Mouse (Mus musculus) CH12.LX (cell line): Measurements from ENCODE around the gene Cabin1. TPM values are rescaled to one million over a fixed set of nuclear protein-coding genes. Genes with fewer than 3 reads are reported as not detected.

Source experiments
- DNase-seq: peaks from one replicate; pipeline ENCODE4 v3.0.0-alpha.2; 2013; ENCODE audit errors: extremely low read depth
- H3K27ac ChIP-seq: 2 replicates; pipeline ENCODE4 v1.5.1; 2012; ENCODE audit warnings: low read depth, mild to moderate bottlenecking, control low read depth, moderate library complexity; ENCODE audit not compliant: insufficient read depth
- H3K27me3 ChIP-seq: replicated peaks from 2 replicates; pipeline ENCODE3; 2012; ENCODE audit warnings: inconsistent platforms
- H3K36me3 ChIP-seq, 2 experiments: replicated peaks in 1 of 2; 2 replicates each; pipeline versions ENCODE3 to v1.6.1; 2012; ENCODE audit warnings: inconsistent platforms in 1 of 2, low read length in 1 of 2, mild to moderate bottlenecking in 1 of 2, mixed read lengths in 1 of 2, moderate library complexity in 1 of 2; ENCODE audit not compliant: control insufficient read depth in 1 of 2, insufficient read depth in 1 of 2
- H3K4me1 ChIP-seq, 2 experiments: 2 replicates each; pipeline ENCODE4 v1.6.1; 2012; ENCODE audit warnings: inconsistent platforms in 1 of 2, moderate library complexity in 1 of 2; ENCODE audit not compliant: insufficient read depth in 2 of 2, control insufficient read depth in 1 of 2
- H3K4me2 ChIP-seq: 2 replicates; pipeline ENCODE4 v1.6.1; 2012; ENCODE audit warnings: low read depth, mild to moderate bottlenecking, control low read depth; ENCODE audit not compliant: poor library complexity, insufficient read depth, severe bottlenecking
- H3K4me3 ChIP-seq, 3 experiments: fragments of 150-350 bp in 1 of 3; sonication (generic) in 1 of 3; replicated peaks in 1 of 3; 2 replicates each; pipeline versions ENCODE3 to v1.5.1; 2011 to 2012; ENCODE audit warnings: low read depth in 2 of 3, low read length in 2 of 3, mild to moderate bottlenecking in 2 of 3, moderate library complexity in 2 of 3, control low read depth in 1 of 3, improper control_type of control experiment in 1 of 3, inconsistent platforms in 1 of 3, mixed read lengths in 1 of 3; ENCODE audit not compliant: poor library complexity in 1 of 3
- H3K79me2 ChIP-seq: replicated peaks from 2 replicates; pipeline ENCODE4 v1.6.1; 2012; ENCODE audit warnings: mild to moderate bottlenecking, moderate library complexity; ENCODE audit not compliant: control insufficient read depth, poor library complexity, insufficient read depth, severe bottlenecking; ENCODE audit errors: extremely low read depth
- H3K9ac ChIP-seq: 2 replicates; pipeline ENCODE4 v1.6.1; 2012; ENCODE audit warnings: low read depth, mild to moderate bottlenecking, control low read depth, moderate library complexity; ENCODE audit not compliant: insufficient read depth
- H3K9me3 ChIP-seq: replicated peaks from 2 replicates; pipeline ENCODE3; 2012; ENCODE audit warnings: low read length, inconsistent platforms, mixed read lengths
- BHLHE40 ChIP-seq: IDR thresholded peaks from 2 replicates; pipeline ENCODE4 v1.6.1; 2011; ENCODE audit warnings: mild to moderate bottlenecking, low read depth, low read length, improper control_type of control experiment
- CHD2 ChIP-seq: IDR thresholded peaks from 2 replicates; pipeline ENCODE4 v1.6.1; 2011; ENCODE audit warnings: low read length, improper control_type of control experiment
- CTCF ChIP-seq, 2 experiments: IDR thresholded peaks in 1 of 2; conservative IDR thresholded peaks in 1 of 2; 2 replicates each; pipeline ENCODE4 v1.5.1; 2011 to 2012; ENCODE audit warnings: low read depth in 2 of 2, low read length in 2 of 2, improper control_type of control experiment in 1 of 2, inconsistent platforms in 1 of 2, mild to moderate bottlenecking in 1 of 2, moderate library complexity in 1 of 2
- E2F4 ChIP-seq: IDR thresholded peaks from 2 replicates; pipeline ENCODE4 v1.6.1; 2011; ENCODE audit warnings: low read depth, low read length, improper control_type of control experiment; ENCODE audit not compliant: insufficient replicate concordance
- EP300 ChIP-seq: IDR thresholded peaks from 2 replicates; pipeline ENCODE4 v1.6.1; 2011; ENCODE audit warnings: low read length, improper control_type of control experiment
- GABPA ChIP-seq: IDR thresholded peaks from 2 replicates; pipeline ENCODE4 v1.6.1; 2012; ENCODE audit warnings: low read depth, low read length, improper control_type of control experiment, inconsistent platforms; ENCODE audit not compliant: insufficient replicate concordance
- HCFC1 ChIP-seq: IDR thresholded peaks from 2 replicates; pipeline ENCODE4 v1.6.1; 2012; ENCODE audit warnings: low read depth, mild to moderate bottlenecking, inconsistent platforms, low read length, improper control_type of control experiment
- IRF4 ChIP-seq: IDR thresholded peaks from 2 replicates; pipeline ENCODE4 v1.6.1; 2014; ENCODE audit warnings: low read depth, mild to moderate bottlenecking, inconsistent platforms, low read length, improper control_type of control experiment
- JUN ChIP-seq: IDR thresholded peaks from 2 replicates; pipeline ENCODE4 v1.6.1; 2011; ENCODE audit warnings: low read depth, mild to moderate bottlenecking, low read length, improper control_type of control experiment, moderate library complexity; ENCODE audit not compliant: insufficient read depth
- KAT2A ChIP-seq: IDR thresholded peaks from 2 replicates; pipeline ENCODE4 v1.6.1; 2012; ENCODE audit warnings: low read length, improper control_type of control experiment, inconsistent platforms; ENCODE audit not compliant: insufficient replicate concordance
- MAZ ChIP-seq: IDR thresholded peaks from 2 replicates; pipeline ENCODE4 v1.6.1; 2012; ENCODE audit warnings: low read depth, mild to moderate bottlenecking, inconsistent platforms, low read length, improper control_type of control experiment, moderate library complexity
- MEF2A ChIP-seq: IDR thresholded peaks from 2 replicates; pipeline ENCODE4 v1.6.1; 2014; ENCODE audit warnings: low read depth, mild to moderate bottlenecking, inconsistent platforms, low read length, improper control_type of control experiment, borderline replicate concordance
- MXI1 ChIP-seq: IDR thresholded peaks from 2 replicates; pipeline ENCODE4 v1.6.1; 2011; ENCODE audit warnings: mild to moderate bottlenecking, low read depth, low read length, improper control_type of control experiment
- MYC ChIP-seq: IDR thresholded peaks from 2 replicates; pipeline ENCODE4 v1.6.1; 2011; ENCODE audit warnings: low read depth, mild to moderate bottlenecking, improper control_type of control experiment, low read length
- NELFE ChIP-seq: IDR thresholded peaks from 2 replicates; pipeline ENCODE4 v1.6.1; 2011; ENCODE audit warnings: low read depth, low read length, improper control_type of control experiment
- NRF1 ChIP-seq: IDR thresholded peaks from 2 replicates; pipeline ENCODE4 v1.6.1; 2014; ENCODE audit warnings: low read depth, mild to moderate bottlenecking, inconsistent platforms, low read length, improper control_type of control experiment, moderate library complexity
- PAX5 ChIP-seq: IDR thresholded peaks from 2 replicates; pipeline ENCODE4 v1.6.1; 2012; ENCODE audit warnings: low read length, inconsistent platforms, mixed read lengths
- POLR2A ChIP-seq: IDR thresholded peaks from 2 replicates; pipeline ENCODE4 v1.6.1; 2011; ENCODE audit warnings: low read depth, mild to moderate bottlenecking, improper control_type of control experiment, low read length
- RAD21 ChIP-seq: IDR thresholded peaks from 2 replicates; pipeline ENCODE4 v1.6.1; 2011; ENCODE audit warnings: low read depth, mild to moderate bottlenecking, low read length, improper control_type of control experiment, moderate library complexity
- RCOR1 ChIP-seq: conservative IDR thresholded peaks from 2 replicates; pipeline ENCODE4 v1.6.1; 2012; ENCODE audit warnings: low read depth, mild to moderate bottlenecking, inconsistent platforms, low read length, improper control_type of control experiment
- SIN3A ChIP-seq: IDR thresholded peaks from 2 replicates; pipeline ENCODE4 v1.6.1; 2012; ENCODE audit warnings: low read length, improper control_type of control experiment, inconsistent platforms
- SMC3 ChIP-seq: IDR thresholded peaks from 2 replicates; pipeline ENCODE4 v1.6.1; 2011; ENCODE audit warnings: low read depth, low read length, improper control_type of control experiment
- TBP ChIP-seq: conservative IDR thresholded peaks from 2 replicates; pipeline ENCODE4 v1.6.1; 2011; ENCODE audit warnings: low read depth, low read length, improper control_type of control experiment
- UBTF ChIP-seq: IDR thresholded peaks from 2 replicates; pipeline ENCODE4 v1.6.1; 2012; ENCODE audit warnings: low read depth, mild to moderate bottlenecking, inconsistent platforms, low read length, improper control_type of control experiment, moderate library complexity
- ZC3H11A ChIP-seq: IDR thresholded peaks from 2 replicates; pipeline ENCODE4 v1.6.1; 2012; ENCODE audit warnings: low read depth, mild to moderate bottlenecking, inconsistent platforms, low read length, improper control_type of control experiment
- ZKSCAN1 ChIP-seq: IDR thresholded peaks from 2 replicates; pipeline ENCODE4 v1.6.1; 2012; ENCODE audit warnings: low read depth, inconsistent platforms, low read length, improper control_type of control experiment, borderline replicate concordance
- ZNF384 ChIP-seq: IDR thresholded peaks from 2 replicates; pipeline ENCODE4 v1.6.1; 2012; ENCODE audit warnings: low read depth, low read length, improper control_type of control experiment, inconsistent platforms
- dilution Hi-C: fragments of 300-500 bp; cut with MboI; formaldehyde crosslinking; loops from 2 replicates; pipeline ENCODE4 v1.14.3; 2020; ENCODE audit warnings: low sequenced_read_pairs; ENCODE audit not compliant: extremely low pct_unique_long_range_greater_than_20kb, extremely low pct_ligation_motif_present
- in situ Hi-C: fragments of 300-500 bp; cut with MboI; formaldehyde crosslinking; loops from 3 replicates; pipeline ENCODE4 v1.14.3; 2019; ENCODE audit warnings: low sequenced_read_pairs, low pct_ligation_motif_present, low pct_unique_long_range_greater_than_20kb, mixed read lengths
- polyA plus RNA-seq: library from polyadenylated mRNA; unstranded; fragments of >175 nt; gene quantifications from 2 replicates; pipeline ENCODE4 v1.2.1, GENCODE M21; 2012; ENCODE audit warnings: low read depth; ENCODE audit not compliant: insufficient read length
- total RNA-seq, 2 experiments: library from RNA; depleted of rRNA; stranded (reverse); fragments of 300-350 nt in 1 of 2; fragments of >200 nt in 1 of 2; gene quantifications; 2 replicates each; pipeline ENCODE4 v1.2.3; 2012 to 2014

The Cabin1 gene
- total and polyA plus RNA-seq, 3 experiments: 12.0 to 46.0 (median 29.0) TPM

DNA sequence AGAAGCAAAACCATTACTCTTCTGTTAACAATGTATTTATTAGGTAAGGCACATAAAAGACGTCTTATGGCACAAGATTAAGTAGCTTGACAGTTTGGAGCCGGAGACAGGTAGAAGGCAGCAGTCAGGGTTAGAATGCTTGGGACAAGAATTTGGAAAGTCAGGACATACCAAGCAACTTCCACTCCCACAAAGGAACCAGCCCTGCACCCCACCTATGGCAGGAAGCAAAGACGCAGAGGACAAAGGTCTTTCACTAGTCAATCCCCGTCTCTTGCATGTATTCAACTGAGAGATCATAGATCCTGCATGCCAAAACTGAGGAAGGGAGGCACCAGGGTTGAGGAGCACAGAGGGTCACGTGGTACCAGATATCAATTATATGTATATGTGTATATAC, 10.0 kb upstream of the Cabin1 start:
- Histone ChIP-seq H3K36me3 (peaks cover 14 to 60% of the 10 kb centered on the region in 2 experiments), H3K9me3 (no peaks in the 10 kb centered on the region), H3K4me2 (no peak overlapping the region), H3K9ac (no peak overlapping the region), H3K4me3 (no peak overlapping the region), H3K79me2 (peaks cover 3% of the 10 kb centered on the region; the same call in 1 of the 2 replicates), H3K4me1 (peaks cover 3 to 46% of the 10 kb centered on the region in 2 experiments; a peak in 2 of 4 replicates), H3K27me3 (no peaks in the 10 kb centered on the region), H3K27ac (no peak overlapping the region)
- in situ Hi-C loops (no loop called here), dilution Hi-C loops (no loop called here)
- no peak for DNase-seq
- TF ChIP-seq GABPA (no peak), UBTF (no peak), BHLHE40 (no peak), CHD2 (no peak), RCOR1 (no peak), MXI1 (no peak), NELFE (no peak), EP300 (no peak), SMC3 (no peak), CTCF (conservative IDR thresholded peaks at IDR 0.05 in 1 of 2, IDR thresholded peaks at IDR 0.05 in 1 of 2; ENCODE audit: low read depth in 2 of 2, low read length in 2 of 2) (no peak), HCFC1 (no peak), ZKSCAN1 (no peak), ZNF384 (no peak), JUN (no peak)

DNA sequence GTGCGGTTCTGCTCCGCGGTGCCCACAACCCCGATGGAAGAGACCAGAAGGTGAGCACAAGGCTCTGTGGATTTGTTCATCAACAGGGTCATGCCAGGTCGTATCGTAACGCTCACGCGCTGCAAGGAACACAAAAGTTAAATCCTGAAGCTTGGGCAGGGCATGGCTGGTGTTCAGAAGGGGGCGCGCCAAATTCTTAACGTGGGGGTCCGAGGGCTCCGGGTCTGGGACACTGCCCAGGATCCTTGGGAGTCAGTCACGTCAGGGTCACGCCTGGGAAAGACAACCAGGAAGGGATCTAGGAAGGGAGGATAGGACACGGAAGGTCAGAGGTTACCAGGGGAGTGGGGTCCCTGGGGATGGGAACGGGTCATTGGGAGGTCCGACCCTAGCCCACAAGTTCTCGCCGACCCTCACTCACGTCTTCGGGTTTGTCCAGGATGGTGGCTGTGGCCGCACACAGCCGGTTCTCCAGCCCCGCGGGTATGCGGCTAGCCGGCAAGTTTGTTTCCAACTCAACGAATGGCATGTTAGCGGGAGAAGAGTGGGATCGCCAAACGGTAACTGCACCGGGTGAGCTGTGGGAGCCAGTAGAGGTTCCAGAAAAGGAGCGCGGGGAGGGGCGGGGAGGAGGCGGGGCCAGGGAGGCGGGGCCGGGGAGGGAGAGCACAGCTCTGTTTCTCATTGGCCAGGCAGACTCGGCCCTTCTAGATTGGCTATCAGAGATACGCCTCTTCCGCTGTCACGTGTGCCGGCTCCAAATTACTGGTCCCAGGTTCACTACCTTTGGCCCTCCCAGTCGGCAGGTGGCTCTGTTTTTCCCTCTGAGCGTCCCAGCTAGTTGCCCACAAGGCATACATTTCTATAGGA, 8.9 kb upstream of the Cabin1 start, which contains the start of gene Ddt:
Gene Ddt, minus strand, starts transcription at position 620 of the 870 bp plus-strand sequence.
- Histone ChIP-seq H3K27me3 (no peaks in the 10 kb centered on the region), H3K36me3 (peaks cover 14 to 57% of the 10 kb centered on the region in 2 experiments), H3K9me3 (no peaks in the 10 kb centered on the region), H3K4me1 (peaks cover 3 to 43% of the 10 kb centered on the region in 2 experiments; a peak in 2 of 4 replicates), H3K79me2 (peaks cover 3% of the 10 kb centered on the region; the same call in 1 of the 2 replicates), H3K27ac (peak within 1 kb of the TSS; percentile 20; the same call in 1 of the 2 replicates), H3K4me2 (peak within 1 kb of the TSS; percentile 74), H3K4me3 (peak within 1 kb of the TSS; percentile 87 to 98 (median 94)), H3K9ac (peak within 1 kb of the TSS; percentile 71)
- peak; percentile 97 for DNase-seq
- dilution Hi-C loops (no loop called here), in situ Hi-C loops (no loop called here)
- no peak for TF ChIP-seq PAX5
- TF ChIP-seq EP300: no peak
- no peak for TF ChIP-seq ZC3H11A
- TF ChIP-seq RCOR1: no peak
- TF ChIP-seq HCFC1: peak; percentile 70
- peak; percentile 93 for TF ChIP-seq POLR2A
- TF ChIP-seq SIN3A: peak; percentile 73; the same call in 1 of the 2 replicates
- peak; percentile 57 for TF ChIP-seq SMC3
- TF ChIP-seq IRF4: peak; percentile 44; the same call in 1 of the 2 replicates
- 0 out of 2 replicates have a peak, but pooled peaks have one; percentile 9 for TF ChIP-seq NRF1
- TF ChIP-seq MXI1: peak; percentile 67; the same call in 1 of the 2 replicates
- TF ChIP-seq UBTF: no peak
- TF ChIP-seq JUN: no peak
- 0 out of 2 replicates have a peak, but pooled peaks have one; percentile 25 for TF ChIP-seq MYC
- peak in 1 of 2 experiments; percentile 75; a peak in 2 of 4 replicates for TF ChIP-seq CTCF (conservative IDR thresholded peaks at IDR 0.05 in 1 of 2, IDR thresholded peaks at IDR 0.05 in 1 of 2; ENCODE audit: low read depth in 2 of 2, low read length in 2 of 2)
- no peak for TF ChIP-seq CHD2
- TF ChIP-seq GABPA: no peak
- no peak for TF ChIP-seq KAT2A
- TF ChIP-seq MAZ: 0 out of 2 replicates have a peak, but pooled peaks have one; percentile 43
- no peak for TF ChIP-seq ZKSCAN1
- no peak for TF ChIP-seq ZNF384
- TF ChIP-seq NELFE: peak; percentile 72
- TF ChIP-seq TBP: peak; percentile 67; the same call in 1 of the 2 replicates
- no peak for TF ChIP-seq E2F4
- no peak; the same call in 1 of the 2 replicates for TF ChIP-seq MEF2A
- peak; percentile 38 for TF ChIP-seq RAD21
